Mouse (Mus musculus) embryo, embryonic 9.5 days (tissue): Measurements from ENCODE around the gene Atp6v1b1.

Experiments used
- DNase-seq: peaks from one replicate; pipeline ENCODE4 v3.0.0-alpha.2; 2017; ENCODE audit errors: extremely low spot score

Gene Atp6v1b1

GRCm38 (mm10) chr6:83715461-83716196 is 27.2 kb upstream of the Atp6v1b1 start:
- DNase-seq, result peak; percentile 61

GRCm38 (mm10) chr6:83717026-83717425 is 25.8 kb upstream of the Atp6v1b1 start:
- no peak for DNase-seq

GRCm38 (mm10) chr6:83722526-83722925 is 20.3 kb upstream of the Atp6v1b1 start:
- DNase-seq, result no peak

- DNase-seq, result no peak
Observed at GRCm38 (mm10) chr6:83727178-83727577, 15.6 kb upstream of the Atp6v1b1 start.

- DNase-seq, result no peak
Observed at GRCm38 (mm10) chr6:83728488-83728887, 14.3 kb upstream of the Atp6v1b1 start.

GRCm38 (mm10) chr6:83729350-83729970 is 13.3 kb upstream of the Atp6v1b1 start:
- DNase-seq, result no peak

GRCm38 (mm10) chr6:83731128-83731527 is 11.7 kb upstream of the Atp6v1b1 start:
- peak; percentile 60 for DNase-seq

- DNase-seq, result no peak
Observed at GRCm38 (mm10) chr6:83737311-83737710, 5.5 kb upstream of the Atp6v1b1 start.

- DNase-seq, result no peak
Observed at GRCm38 (mm10) chr6:83738596-83738995, 4.2 kb upstream of the Atp6v1b1 start.

GRCm38 (mm10) chr6:83743212-83743611 is 422 bp downstream of the Atp6v1b1 start:
- DNase-seq, result no peak

GRCm38 (mm10) chr6:83744126-83744525 is 1.3 kb downstream of the Atp6v1b1 start:
- DNase-seq, result no peak

GRCm38 (mm10) chr6:83744557-83744956 is 1.8 kb downstream of the Atp6v1b1 start:
- no peak for DNase-seq

GRCm38 (mm10) chr6:83745466-83745865 is 2.7 kb downstream of the Atp6v1b1 start:
- DNase-seq, result no peak

GRCm38 (mm10) chr6:83749286-83749685 is 6.5 kb downstream of the Atp6v1b1 start:
- no peak for DNase-seq

GRCm38 (mm10) chr6:83750171-83750684 is 7.4 kb downstream of the Atp6v1b1 start:
- DNase-seq, result peak; percentile 78

- DNase-seq, result no peak
Observed at GRCm38 (mm10) chr6:83756051-83756450, 13.3 kb downstream of the Atp6v1b1 start.

- DNase-seq, result no peak
Observed at GRCm38 (mm10) chr6:83762344-83762743, 19.6 kb downstream of the Atp6v1b1 start, which contains the start of gene Ankrd53. Gene Ankrd53 (plus strand): TSS chr6:83762644.

GRCm38 (mm10) chr6:83762880-83763431 is 20.2 kb downstream of the Atp6v1b1 start:
- peak; percentile 34 for DNase-seq

GRCm38 (mm10) chr6:83766982-83767381 is 24.2 kb downstream of the Atp6v1b1 start:
- no peak for DNase-seq

GRCm38 (mm10) chr6:83768485-83768884 is 25.7 kb downstream of the Atp6v1b1 start:
- DNase-seq, result no peak

- DNase-seq, result no peak
Observed at GRCm38 (mm10) chr6:83774126-83774525, 31.3 kb downstream of the Atp6v1b1 start.

- peak; percentile 39 for DNase-seq
Observed at GRCm38 (mm10) chr6:83774781-83775563, 32.2 kb downstream of the Atp6v1b1 start.
